Mouse (Mus musculus) B cell, adult 2 months (primary cell): ENCODE data around the gene Gins3.
"Not testable (repeated sequence)": the region's sequence is repeated elsewhere in the genome, so short reads cannot be mapped to it uniquely, and the experiment has no call there.

ENCODE experiments used
- DNase-seq, 2 experiments: peaks; one replicate each; pipeline ENCODE4 v3.0.0; 2022

The Gins3 gene

DNA sequence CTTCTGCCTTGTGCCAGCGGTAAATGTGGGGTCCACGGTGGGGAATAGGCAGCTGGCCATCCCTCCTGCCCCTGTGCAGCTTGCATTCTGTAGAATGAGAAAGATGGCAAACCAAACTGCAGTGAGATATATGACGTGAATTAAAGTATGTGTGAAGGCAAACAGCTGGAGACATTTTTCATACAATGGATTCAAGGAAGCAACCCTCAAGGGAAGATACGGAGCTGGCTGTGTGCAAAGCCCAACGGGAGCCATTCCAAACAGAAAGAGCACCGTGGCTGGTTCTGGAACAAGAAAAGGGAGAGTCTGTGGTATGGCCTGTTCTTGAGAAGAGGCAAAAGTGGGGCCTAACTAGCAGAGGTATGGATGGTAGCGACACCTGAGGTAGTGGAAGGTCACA is 22.6 kb downstream of the Gins3 start:
- no peak for DNase-seq

- no peak for DNase-seq
Observed at GRCm38 (mm10) chr8:95656316-95657002, 23.2 kb downstream of the Gins3 start.

- DNase-seq = no peak
Observed at GRCm38 (mm10) chr8:95657523-95657922, 24.3 kb downstream of the Gins3 start.

DNA sequence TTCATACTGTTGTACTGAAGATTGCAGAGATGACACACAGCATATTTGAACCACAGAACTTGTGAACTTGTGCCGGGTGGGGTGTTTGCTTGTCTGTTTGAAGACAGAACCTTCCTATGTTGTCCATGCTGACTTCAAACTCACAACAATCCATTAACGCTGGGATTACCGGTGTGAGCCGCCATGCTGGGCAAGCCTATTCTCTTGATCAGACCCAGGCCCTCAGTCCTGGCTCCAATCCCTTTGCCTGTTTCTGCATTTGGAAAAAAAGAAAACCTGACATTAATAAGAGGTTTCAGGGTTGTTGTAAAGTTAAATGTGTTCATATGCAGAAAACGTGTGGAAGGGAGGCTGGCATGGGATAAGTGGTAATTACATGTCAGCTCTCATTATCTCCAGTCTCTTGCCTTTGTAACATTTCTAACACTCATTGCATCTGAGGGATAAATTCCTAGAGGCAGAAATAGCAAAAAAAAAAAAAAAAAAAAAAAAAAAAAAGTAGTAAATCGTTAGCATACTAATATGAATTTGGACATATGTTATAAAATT is 27.2 kb downstream of the Gins3 start:
- no peak for DNase-seq

DNA sequence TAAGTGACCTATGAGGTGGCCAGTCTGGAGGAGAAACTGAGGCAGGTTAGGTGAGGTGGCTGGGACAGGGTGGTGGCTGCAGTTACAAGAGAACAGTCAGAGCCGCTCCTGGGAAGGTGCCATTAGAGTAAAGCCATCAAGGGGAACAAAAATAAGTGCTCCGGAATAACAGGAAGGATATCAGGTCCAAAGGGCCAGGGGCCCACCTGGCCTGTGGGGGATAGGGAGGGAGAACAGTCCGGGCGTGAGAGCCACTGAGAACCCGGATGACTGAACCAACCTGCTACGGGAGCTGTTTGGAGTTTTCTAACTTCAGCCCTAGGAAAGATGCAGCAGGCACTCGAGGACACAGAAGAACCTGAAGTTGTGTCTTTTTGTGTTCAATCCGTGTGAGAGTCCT is 27.8 kb downstream of the Gins3 start:
- no peak for DNase-seq

GRCm38 (mm10) chr8:95661575-95661974 is 28.3 kb downstream of the Gins3 start:
- no peak for DNase-seq

GRCm38 (mm10) chr8:95662885-95663598 is 29.8 kb downstream of the Gins3 start:
- DNase-seq = no peak

GRCm38 (mm10) chr8:95663599-95663949 is 30.3 kb downstream of the Gins3 start:
- no peak for DNase-seq

DNA sequence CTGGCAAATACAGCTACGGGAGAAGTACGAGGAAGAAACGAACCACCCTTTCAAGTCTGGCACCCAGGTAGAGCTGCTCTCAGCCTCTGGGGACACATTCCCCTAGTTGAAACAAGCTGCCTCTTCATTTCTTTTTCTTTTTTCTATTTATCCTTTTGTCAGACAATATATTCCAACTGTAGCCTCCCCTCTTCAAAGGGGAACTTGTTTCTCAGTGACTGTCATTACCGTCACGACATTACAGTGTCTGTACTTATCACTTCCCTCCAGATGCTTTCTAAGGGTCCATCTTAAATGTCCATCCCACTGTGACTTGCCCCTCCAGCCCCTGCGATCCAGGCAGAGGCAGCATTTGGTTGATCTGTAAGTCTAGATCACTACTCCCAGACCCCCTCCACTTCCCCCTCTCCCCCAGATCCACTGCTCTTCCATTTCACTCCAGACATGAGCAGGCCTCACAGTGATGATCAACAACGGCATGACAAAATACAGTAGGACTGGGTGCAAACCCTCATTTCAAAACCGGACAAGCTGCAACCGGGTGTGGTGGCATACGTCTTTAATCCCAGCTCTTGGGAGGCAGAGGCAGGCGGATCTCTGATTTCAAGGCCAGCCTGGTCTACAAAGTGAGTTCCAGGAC is 32.7 kb downstream of the Gins3 start:
- not testable (repeated sequence) for DNase-seq

- DNase-seq = no peak
Observed at GRCm38 (mm10) chr8:95668163-95668958, 35.1 kb downstream of the Gins3 start.

DNA sequence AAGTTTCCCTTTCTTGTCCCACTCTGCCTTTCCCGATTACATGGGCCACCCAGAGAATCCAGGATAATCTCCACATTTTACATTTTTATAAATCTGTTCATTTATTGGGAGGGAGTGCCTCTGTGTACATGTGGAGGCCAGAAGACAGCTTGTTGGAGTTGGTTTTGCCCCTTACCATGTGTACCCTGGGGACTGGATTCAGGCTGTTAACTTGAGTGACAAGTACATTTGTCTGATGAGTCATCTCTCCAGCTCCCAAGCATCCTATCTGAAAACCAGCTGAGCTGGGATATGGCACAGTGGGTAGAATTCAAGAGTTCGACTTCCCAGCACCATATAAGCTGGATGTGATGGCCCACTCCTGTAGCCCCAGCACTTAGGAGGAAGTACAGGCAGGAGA is 36.7 kb downstream of the Gins3 start:
- DNase-seq = no peak

DNA sequence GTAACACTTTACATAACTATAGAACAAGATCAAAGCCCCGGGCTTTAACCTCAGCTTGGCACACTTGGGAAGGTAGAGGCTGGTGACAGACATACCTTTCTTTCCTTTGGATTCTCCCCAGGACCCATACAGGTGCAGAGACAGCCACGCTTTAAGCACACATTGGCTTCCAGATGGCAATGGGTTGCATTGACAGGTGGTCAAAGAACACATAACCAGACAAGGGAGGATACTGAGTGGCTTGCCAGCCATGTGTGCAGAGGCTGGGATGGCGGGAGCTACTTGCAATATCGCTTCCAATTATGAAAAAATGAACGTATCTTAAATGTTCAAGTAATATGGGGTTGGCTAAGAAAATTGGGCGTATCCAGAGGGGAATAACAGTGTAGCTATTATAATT is 38.6 kb downstream of the Gins3 start:
- no peak for DNase-seq

- DNase-seq = no peak
Observed at GRCm38 (mm10) chr8:95672811-95673210, 39.6 kb downstream of the Gins3 start.

DNA sequence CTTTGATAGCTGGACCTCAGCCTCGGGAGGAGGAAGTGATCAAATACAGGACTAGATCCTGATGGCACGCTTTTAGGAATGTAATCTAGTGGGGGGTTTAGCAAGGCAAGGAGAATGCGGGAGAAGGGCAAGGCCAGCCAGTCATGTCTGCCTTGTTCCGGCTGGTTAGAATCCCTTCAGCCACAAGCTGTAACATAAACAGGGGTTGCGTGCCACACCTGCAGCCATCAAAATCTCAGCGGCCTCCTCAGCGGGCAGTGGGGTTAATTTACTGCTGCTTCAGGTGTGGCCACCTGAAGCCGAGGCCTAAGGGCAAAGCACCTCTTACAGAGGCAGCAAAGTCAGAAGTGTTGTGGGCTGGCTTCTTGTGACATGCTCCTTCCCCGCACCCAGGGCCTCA is 43.4 kb downstream of the Gins3 start, which contains the start of gene Ndrg4:
TSS of gene Ndrg4 (plus strand) at position 350 of the 400 bp plus-strand sequence.
- DNase-seq = no peak

GRCm38 (mm10) chr8:95677591-95678023 is 44.4 kb downstream of the Gins3 start:
- DNase-seq = peak in 1 of 2 experiments; percentile 21

DNA sequence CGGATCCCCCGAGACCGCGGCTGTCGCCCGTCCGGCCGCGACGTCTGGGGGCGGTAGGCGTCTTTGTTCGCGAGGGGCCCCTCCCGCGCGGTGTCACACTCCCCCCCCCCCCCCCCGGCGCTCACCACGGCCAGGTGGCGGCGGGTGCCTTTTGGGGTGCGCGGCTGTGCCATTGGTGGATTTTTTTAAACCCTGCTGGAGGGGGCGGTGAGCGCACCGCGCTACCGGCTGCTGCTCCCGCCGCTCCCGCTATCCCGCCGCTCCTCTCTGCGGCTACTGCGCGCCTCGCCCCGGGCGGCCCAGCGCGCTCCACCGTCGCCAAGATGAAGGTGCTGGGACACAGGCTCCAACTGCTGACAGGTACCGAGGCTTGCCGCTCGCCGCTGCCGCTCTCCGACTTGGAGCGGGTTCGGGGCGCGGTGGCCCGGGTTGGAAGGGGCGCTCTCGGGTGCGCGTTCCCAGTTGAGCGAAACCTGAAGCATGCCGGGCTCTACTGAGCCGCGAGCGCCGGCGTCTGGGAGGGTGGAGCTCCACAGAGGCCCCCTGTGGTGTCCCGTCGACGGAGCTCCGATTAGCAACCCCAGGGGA is 44.9 kb downstream of the Gins3 start:
- peak; percentile 19 to 33 for DNase-seq

GRCm38 (mm10) chr8:95688073-95688672 is 54.9 kb downstream of the Gins3 start:
- DNase-seq = no peak

- no peak for DNase-seq
Observed at GRCm38 (mm10) chr8:95690929-95691541, 57.8 kb downstream of the Gins3 start.

DNA sequence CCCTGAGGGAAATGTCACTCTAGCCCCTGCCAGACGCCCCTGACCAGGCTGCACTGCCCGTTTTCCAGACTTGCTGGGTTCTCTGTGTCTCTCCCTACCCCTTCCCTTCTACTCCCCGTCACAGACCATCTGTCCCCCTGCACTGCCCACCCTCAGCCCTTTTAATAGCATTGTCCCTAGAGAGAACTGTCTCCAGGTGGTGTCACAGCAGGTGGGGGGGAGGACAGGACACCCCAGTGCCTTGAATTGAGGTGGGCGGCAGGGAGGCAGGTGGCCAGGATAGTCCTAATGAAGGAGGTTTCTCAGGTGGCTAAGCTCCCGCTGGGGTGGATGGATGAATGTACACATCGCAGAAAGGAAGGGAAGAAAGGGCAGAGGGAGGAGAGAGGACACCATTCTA is 61.4 kb downstream of the Gins3 start:
- DNase-seq = no peak
